Mouse (Mus musculus): ENCODE measurements around the gene Mmp11.

- TF ChIP-seq MXI1 (IDR thresholded peaks at IDR 0.05; ENCODE audit: low read depth, low read length) = no peak
- no peak for TF ChIP-seq CHD2 (IDR thresholded peaks at IDR 0.05; ENCODE audit: low read length)
- no peak for TF ChIP-seq CTCF (conservative IDR thresholded peaks at IDR 0.05 in 1 of 2, IDR thresholded peaks at IDR 0.05 in 1 of 2; ENCODE audit: low read depth in 2 of 2, low read length in 2 of 2)
- TF ChIP-seq MAFK (IDR thresholded peaks at IDR 0.05; ENCODE audit: insufficient replicate concordance, low read length) = no peak
- no peak for TF ChIP-seq ZMIZ1 (IDR thresholded peaks at IDR 0.05; ENCODE audit: low read depth, low read length)
- TF ChIP-seq ZNF384 (IDR thresholded peaks at IDR 0.05; ENCODE audit: low read depth, low read length) = no peak
- TF ChIP-seq JUND (conservative IDR thresholded peaks at IDR 0.05; ENCODE audit: low read depth, low read length) = no peak
- no peak for TF ChIP-seq EP300 (IDR thresholded peaks at IDR 0.05; ENCODE audit: low read length)
- TF ChIP-seq NRF1 (IDR thresholded peaks at IDR 0.05; ENCODE audit: low read depth, low read length) = no peak
- no peak for TF ChIP-seq USF2 (conservative IDR thresholded peaks at IDR 0.05; ENCODE audit: low read depth, low read length)
Measured at GRCm38 (mm10) chr10:75919026-75919425, 17.3 kb downstream of the Mmp11 start.
